Mouse (Mus musculus): ENCODE measurements at regions not wholly inside any gene's neighbourhood (a gene's known extent, or its start where the extent isn't known, plus 50 kb on each side); places are given as distances from the start of the nearest gene placed in this dataset.

- DNase-seq (ENCODE audit: low read depth, low spot score), result no peak
Measured at GRCm38 (mm10) chr12:86579716-86580115, 98.8 kb upstream of the Vash1 start.

DNA sequence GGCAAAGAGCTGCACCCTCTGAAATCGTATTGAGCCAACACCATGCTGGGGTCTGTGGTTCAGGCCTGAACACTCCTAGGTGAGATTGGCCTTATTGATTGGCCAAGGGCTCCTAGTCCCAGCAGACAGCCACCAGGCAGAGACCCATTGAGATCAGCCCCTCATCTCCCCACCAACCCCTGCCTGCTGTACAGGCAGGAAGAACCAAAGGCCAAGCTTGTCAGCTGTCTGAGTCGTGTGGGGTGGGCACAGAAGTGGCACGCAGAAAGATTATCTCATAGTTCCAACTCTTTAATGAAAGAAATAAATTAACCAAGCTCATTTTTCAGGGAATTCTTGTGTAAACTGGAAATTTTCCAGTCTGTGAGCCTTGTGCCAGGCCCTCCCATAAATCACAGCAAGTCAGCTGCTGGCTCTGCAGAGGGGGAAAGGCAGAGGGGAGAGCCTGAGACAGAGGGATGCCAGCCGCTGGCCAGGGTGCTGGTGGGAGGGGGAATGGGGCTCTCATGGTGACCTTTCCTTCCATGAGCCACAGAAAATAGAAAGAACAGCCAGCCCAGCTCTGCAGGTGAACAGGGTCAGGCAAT is 98.3 kb upstream of the Vash1 start:
- peak; percentile 1 for DNase-seq (ENCODE audit: low read depth, low spot score)

DNA sequence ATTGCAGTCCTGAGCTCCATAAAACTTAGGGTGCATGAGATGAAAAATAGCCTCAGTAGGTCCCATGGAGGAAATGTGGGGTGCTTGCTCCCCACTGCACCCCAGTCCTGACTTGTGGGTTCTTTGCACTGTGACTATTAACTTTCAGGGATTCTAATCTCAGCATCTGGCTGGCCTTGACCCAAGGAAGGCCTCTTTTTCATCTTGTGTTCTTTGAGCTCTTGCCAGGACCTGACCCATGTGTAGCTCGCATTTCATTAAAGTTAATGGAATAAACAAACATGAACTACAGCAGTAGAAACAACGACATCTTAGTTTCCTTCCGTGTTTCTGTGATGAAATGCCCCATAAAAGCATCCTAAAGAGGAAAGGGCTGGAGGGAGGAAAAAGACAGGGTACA is 96.4 kb upstream of the Vash1 start:
- no peak for DNase-seq (ENCODE audit: low read depth, low spot score)

DNA sequence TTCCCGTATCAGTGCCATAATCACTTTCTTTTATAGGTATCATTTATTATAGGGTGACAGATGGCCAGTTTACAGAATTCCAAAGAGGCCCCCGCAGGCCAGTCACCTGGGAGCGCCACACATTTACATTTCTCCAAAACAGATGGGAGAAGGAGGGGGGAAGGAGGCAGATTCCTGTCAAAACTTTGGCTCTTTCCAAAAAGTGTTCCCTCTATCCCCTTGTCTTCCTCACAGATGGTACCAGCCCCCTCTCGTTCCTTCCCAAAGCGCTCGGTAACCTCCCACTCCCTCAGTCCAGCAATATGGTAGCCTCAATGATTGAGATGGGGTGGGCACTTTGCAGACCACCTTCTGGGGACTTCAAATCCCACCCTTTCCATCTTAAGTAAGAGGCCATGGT is 90.5 kb upstream of the Vash1 start:
- DNase-seq (ENCODE audit: low read depth, low spot score), result no peak

GRCm38 (mm10) chr12:86592509-86592908 is 86.0 kb upstream of the Vash1 start:
- no peak for DNase-seq (ENCODE audit: low read depth, low spot score)

GRCm38 (mm10) chr12:86594647-86595046 is 83.9 kb upstream of the Vash1 start:
- no peak for DNase-seq (ENCODE audit: low read depth, low spot score)

- no peak for DNase-seq (ENCODE audit: low read depth, low spot score)
Measured at GRCm38 (mm10) chr12:86600041-86600440, 78.5 kb upstream of the Vash1 start.

GRCm38 (mm10) chr12:86603521-86603920 is 75.0 kb upstream of the Vash1 start:
- no peak for DNase-seq (ENCODE audit: low read depth, low spot score)

GRCm38 (mm10) chr12:86612431-86613040 is 66.0 kb upstream of the Vash1 start:
- DNase-seq (ENCODE audit: low read depth, low spot score), result no peak

DNA sequence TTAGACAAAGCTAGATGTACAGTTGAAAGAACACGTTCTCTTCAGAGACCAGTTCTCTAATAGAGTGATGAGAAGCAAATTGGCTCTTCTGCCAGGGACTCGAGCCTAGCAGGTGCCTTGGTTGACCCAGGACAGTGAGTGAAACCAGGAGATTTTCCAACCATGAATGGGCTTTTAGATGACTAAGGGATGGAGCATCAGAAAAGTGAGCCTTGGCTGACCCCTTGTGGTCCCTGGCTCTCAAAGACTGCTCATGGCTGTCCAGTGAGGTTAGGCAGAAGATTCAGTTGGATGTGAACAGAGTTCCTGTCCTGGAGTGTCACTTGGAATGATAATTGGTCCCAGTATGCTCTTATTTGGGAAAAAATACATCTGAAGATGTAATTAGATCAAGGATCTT is 64.3 kb upstream of the Vash1 start:
- DNase-seq (ENCODE audit: low read depth, low spot score), result peak; percentile 6

DNA sequence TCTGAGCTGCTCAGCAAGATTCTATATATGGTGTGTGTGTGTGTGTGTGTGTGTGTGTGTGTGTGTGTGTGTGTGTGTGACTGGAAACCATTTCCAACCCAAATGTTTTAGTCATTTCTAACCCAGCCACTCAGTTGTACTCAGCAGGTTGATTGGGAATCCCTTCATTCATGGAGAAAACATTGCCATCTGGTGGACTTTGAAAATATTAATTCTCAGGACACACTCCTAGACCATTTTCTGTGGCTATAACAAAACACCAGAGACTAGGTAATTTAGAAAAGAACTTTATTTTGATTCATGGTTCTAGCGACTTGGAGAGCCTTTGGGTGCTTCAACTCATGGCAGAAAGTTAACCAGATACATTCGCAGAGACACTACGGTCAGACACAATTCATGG is 62.2 kb upstream of the Vash1 start:
- no peak for DNase-seq (ENCODE audit: low read depth, low spot score)

DNA sequence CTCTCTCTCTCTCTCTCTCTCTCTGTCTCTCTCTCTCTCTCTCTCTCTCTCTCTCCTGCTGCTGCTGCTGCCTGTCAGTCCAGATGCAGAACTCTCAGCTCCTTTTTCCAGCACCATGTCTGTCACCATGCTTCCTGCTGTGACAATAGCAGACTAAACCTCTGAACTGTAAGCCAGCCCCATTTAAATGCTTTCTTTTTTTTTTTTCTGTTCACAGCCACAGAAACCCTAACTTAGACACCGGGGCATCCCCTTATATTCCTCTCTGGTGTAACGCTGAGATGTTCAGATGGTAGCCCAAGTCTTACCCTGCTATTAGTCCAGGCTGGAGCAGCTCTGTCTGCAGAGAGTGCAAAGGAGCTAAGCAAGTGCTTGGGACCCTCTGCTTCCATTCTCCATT is 54.3 kb upstream of the Vash1 start:
- no peak for DNase-seq (ENCODE audit: low read depth, low spot score)

- no peak for DNase-seq (ENCODE audit: low read depth, low spot score)
Measured at GRCm38 (mm10) chr12:86626684-86627083, 51.8 kb upstream of the Vash1 start.

DNA sequence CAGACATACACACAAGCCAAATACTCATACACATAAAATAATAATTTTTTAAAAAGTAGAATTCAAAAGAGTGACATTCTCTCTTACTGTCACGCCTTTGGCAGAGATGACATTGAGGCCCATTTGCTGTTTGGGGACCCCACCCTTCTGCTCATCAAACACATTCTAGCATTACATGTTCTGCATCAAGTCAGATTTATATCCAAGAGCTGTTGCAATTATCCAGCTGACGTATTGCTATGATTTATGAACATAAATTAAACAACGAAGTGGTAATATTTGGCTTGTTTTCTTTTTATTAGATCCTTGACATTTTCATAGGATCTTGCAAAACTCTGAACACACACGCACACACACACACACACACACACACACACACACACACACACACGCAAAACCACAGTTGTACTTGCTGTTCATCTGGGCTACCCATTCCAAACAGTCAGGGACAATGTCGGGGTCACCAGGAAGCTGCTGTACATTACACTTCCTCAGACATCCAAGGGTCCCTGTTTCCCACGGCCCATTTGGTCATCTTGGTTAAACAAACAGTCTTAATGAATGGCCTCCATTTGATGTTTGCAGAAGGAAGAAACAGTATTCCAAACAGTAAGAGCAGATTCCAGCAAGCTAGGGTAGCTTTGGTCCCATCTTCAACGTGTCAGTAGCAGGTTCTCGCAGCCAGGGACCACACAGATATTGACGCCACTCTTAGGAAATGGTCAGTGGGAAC is 50.3 kb upstream of the Vash1 start:
- DNase-seq (ENCODE audit: low read depth, low spot score), result no peak

Measured in forelimb bud, embryonic 11.5 days (tissue).